Mouse (Mus musculus) stomach, embryonic 16.5 days (tissue): ENCODE results near the gene Pcnx. TPM values are rescaled to one million over a fixed set of nuclear protein-coding genes. Genes with fewer than 3 reads are reported as not detected.
A peak's percentile ranks its signal among the peaks of the same experiment; 100 is the strongest.

Source experiments
- ATAC-seq: fragments of 200-750 bp; cut with Nextera tagmentation; 2 replicates; pipeline ENCODE4 v1.8.0; 2017; ENCODE audit warnings: moderate number of reproducible peaks, moderate TSS enrichment; ENCODE audit not compliant: insufficient read depth, low FRiP score
- H3K27ac ChIP-seq: fragments of 300-500 bp; sonication (generic); 2 replicates; pipeline ENCODE4 v1.5.1; 2014; ENCODE audit warnings: low read length
- H3K27me3 ChIP-seq: fragments of 300-500 bp; sonication (generic); 2 replicates; pipeline ENCODE4 v1.6.1; 2014; ENCODE audit warnings: low read length, control low read depth, mixed read lengths; ENCODE audit not compliant: control insufficient read depth, insufficient read depth
- H3K36me3 ChIP-seq: fragments of 300-500 bp; sonication (generic); 2 replicates; pipeline ENCODE4 v1.6.1; 2014; ENCODE audit warnings: low read length; ENCODE audit not compliant: control insufficient read depth, insufficient read depth
- H3K4me1 ChIP-seq: fragments of 300-500 bp; sonication (generic); 2 replicates; pipeline ENCODE4 v1.6.1; 2014; ENCODE audit warnings: low read length, control low read depth, mixed read lengths; ENCODE audit not compliant: control insufficient read depth, insufficient read depth
- H3K4me2 ChIP-seq: fragments of 300-500 bp; sonication (generic); 2 replicates; pipeline ENCODE4 v1.6.1; 2014; ENCODE audit warnings: low read depth, low read length, mixed read lengths
- H3K4me3 ChIP-seq: fragments of 300-500 bp; sonication (generic); replicated peaks from 2 replicates; pipeline ENCODE4 v1.5.1; 2014; ENCODE audit warnings: mild to moderate bottlenecking, low read length
- H3K9ac ChIP-seq: fragments of 300-500 bp; sonication (generic); 2 replicates; pipeline ENCODE4 v1.6.1; 2014; ENCODE audit warnings: low read length
- H3K9me3 ChIP-seq: fragments of 300-500 bp; sonication (generic); replicated peaks from 2 replicates; pipeline ENCODE4 v1.6.1; 2016; ENCODE audit warnings: low read length, control low read depth; ENCODE audit not compliant: control insufficient read depth
- WGBS: fragments of 180-500 bp; shearing (Covaris S2); extraction: QIAGEN DNeasy Blood & Tissue Kit; methylation state at CpG from one replicate; pipeline ENCODE4 v1.1.7; 2014; 5-methylcytosine and 5-hydroxymethylcytosine counted together
- polyA plus RNA-seq: library from polyadenylated mRNA; unstranded; fragments of >200 nt; fragmentation: Nextera tagmentation; extraction: Ambion mirVana; gene quantifications from 2 replicates; pipeline ENCODE4 v1.2.1, GENCODE M21; 2015

Pcnx gene
- polyA plus RNA-seq, 1 experiment from 2014 or later, result 10.3 TPM

GRCm38 (mm10) chr12:81904456-81904855, 44.6 kb downstream of the Pcnx start:
- H3K9me3 ChIP-seq, result no peaks in the 10 kb centered on the region
- ATAC-seq, result no peak
- H3K4me3 ChIP-seq, result no peak overlapping the region
- no peaks in the 10 kb centered on the region for H3K27me3 ChIP-seq
- peaks cover 4% of the 10 kb centered on the region; the same call in 1 of the 2 replicates for H3K36me3 ChIP-seq
- no peaks in the 10 kb centered on the region for H3K4me1 ChIP-seq
- no peak overlapping the region for H3K4me2 ChIP-seq
- H3K9ac ChIP-seq, result no peak overlapping the region
- H3K27ac ChIP-seq, result no peak overlapping the region
- 85% methylated on average over 2 of the region's 2 CpGs for WGBS

DNA sequence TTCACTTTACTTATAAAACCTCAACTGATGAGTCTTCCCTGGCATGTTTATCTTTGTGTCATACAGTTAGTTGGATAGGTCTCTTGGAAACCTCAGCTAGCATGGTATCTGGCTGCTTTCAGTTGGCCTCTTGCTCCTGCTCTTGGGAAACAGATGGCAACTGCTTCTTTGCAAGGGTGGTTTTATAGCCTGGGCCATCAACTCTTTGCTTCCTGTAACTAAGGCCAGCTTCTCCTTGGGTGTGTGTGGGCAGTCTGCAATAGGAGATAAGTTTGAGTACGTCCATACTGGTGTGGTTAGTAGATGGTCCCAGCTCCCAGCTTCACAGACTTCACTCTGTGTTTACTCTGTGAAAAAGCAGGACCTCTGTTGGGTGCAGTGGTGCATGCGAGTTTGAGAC, 46.0 kb downstream of the Pcnx start:
- 84% methylated on average over 2 of the region's 2 CpGs for WGBS
- Histone ChIP-seq H3K36me3 (peaks cover 4% of the 10 kb centered on the region; the same call in 1 of the 2 replicates), H3K27ac (no peak overlapping the region), H3K4me3 (no peak overlapping the region), H3K4me2 (no peak overlapping the region), H3K9me3 (no peaks in the 10 kb centered on the region), H3K9ac (no peak overlapping the region), H3K27me3 (no peaks in the 10 kb centered on the region), H3K4me1 (0 out of 2 replicates have a peak, but pooled peaks cover 5% of the 10 kb centered on the region)
- no peak for ATAC-seq

DNA sequence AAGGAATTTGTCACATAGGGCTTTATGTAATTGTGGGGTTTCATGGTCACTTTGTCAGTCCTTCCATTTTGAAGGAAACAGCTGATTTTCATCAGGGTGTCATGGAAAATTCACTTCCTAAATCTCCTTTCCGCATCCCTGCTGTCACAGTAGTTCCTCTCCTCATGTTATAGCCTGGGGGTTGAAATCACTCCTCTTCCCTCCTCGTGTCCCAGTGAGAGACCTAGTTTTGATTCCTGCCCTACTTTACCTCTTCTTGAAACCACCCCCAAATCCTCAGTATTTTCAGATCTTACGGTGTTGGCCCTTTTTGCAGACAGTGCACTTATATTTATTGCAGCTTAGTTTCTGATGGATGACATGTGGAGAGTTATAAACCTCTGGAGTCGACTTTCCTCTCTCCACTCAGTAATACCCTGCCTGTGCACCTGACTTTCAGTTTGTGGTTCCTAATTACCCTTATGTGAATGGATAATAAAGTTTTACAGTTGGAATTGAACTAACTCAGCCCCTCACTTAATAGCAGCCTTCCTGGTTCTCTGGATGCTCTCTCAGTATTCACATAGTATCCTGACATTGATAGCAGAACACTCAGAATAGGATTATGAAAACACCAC, 48.0 kb downstream of the Pcnx start:
- Histone ChIP-seq H3K36me3 (peaks cover 4% of the 10 kb centered on the region; the same call in 1 of the 2 replicates), H3K9ac (no peak overlapping the region), H3K4me3 (no peak overlapping the region), H3K27ac (no peak overlapping the region), H3K27me3 (no peaks in the 10 kb centered on the region), H3K4me1 (0 out of 2 replicates have a peak, but pooled peaks cover 5% of the 10 kb centered on the region), H3K9me3 (no peaks in the 10 kb centered on the region), H3K4me2 (no peak overlapping the region)
- 45% methylated on average over 4 of the region's 4 CpGs for WGBS
- no peak for ATAC-seq

- Histone ChIP-seq H3K9ac (no peak overlapping the region), H3K27ac (no peak overlapping the region), H3K4me3 (no peak overlapping the region), H3K36me3 (peaks cover 4% of the 10 kb centered on the region; the same call in 1 of the 2 replicates), H3K4me1 (0 out of 2 replicates have a peak, but pooled peaks cover 5% of the 10 kb centered on the region), H3K4me2 (no peak overlapping the region), H3K27me3 (no peaks in the 10 kb centered on the region), H3K9me3 (no peaks in the 10 kb centered on the region)
- WGBS, result 64% methylated on average over 5 of the region's 5 CpGs
- no peak for ATAC-seq
These were observed 50.6 kb downstream of the Pcnx start for GRCm38 (mm10) chr12:81910439-81910838.

DNA sequence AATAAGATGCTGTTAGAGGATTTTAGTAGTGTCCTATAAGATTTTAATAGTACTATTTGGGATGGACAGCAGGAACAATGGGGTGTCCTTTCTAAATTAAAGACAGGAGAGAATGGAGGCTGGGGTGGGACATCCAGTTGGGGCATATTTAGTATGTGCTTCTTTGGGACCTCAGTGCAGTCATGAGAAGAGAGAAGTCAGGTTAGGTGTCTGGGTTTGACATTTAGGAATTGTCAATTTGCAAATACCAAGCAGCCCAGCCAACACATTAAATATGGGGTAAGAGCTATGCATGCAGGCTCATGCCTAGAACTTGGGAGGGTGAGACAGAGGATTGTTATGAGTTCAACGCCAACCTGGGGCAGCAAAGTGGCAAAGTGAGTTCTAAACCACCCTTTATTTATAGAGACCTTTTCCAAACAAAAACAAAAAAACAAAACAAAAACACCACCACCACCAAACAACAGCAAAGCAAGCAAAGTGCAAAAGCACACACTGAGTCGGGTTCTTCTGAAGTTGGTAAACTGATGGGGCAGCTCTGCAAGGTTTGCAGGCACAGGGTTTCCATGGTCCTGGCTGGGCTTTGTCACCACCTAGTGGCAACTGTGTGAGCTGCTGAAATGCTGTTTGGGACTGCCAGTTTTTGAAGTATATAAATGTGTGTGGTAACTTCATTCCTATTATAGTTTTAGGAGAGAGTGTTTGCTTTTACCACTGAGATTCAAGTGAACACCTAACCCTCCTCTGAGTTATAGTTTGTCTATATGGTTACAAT, 55.5 kb downstream of the Pcnx start:
- H3K9me3 ChIP-seq, result no peaks in the 10 kb centered on the region
- no peak overlapping the region for H3K27ac ChIP-seq
- peaks cover 9% of the 10 kb centered on the region; the same call in 1 of the 2 replicates for H3K36me3 ChIP-seq
- H3K27me3 ChIP-seq, result no peaks in the 10 kb centered on the region
- peak; percentile 50; the same call in 1 of the 2 replicates for ATAC-seq
- H3K4me1 ChIP-seq, result 0 out of 2 replicates have a peak, but pooled peaks cover 3% of the 10 kb centered on the region
- no peak overlapping the region for H3K4me2 ChIP-seq
- 48% methylated on average over 2 of the region's 2 CpGs for WGBS
- no peak overlapping the region for H3K9ac ChIP-seq
- H3K4me3 ChIP-seq, result no peak overlapping the region

DNA sequence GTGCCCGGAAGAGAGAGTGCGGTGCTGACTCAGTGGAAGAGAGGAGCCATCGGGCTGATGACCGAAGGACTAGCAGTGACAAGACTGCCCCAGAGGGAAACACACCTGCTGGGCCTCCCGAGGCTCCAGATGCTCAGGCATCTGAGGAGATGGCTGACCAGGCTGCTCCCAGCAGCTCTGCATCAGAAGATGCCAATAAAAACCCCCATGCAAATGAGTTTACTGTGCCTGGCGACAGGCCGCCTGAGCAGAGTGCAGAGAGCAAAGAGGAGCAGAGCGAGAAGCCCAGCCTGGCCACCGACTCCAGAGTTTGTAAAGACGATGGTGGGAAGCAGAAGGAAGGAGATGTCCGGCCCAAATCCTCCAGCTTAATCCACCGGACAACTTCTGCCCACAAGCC, 58.5 kb downstream of the Pcnx start:
- Histone ChIP-seq H3K36me3 (peaks cover 9% of the 10 kb centered on the region; the same call in 1 of the 2 replicates), H3K27me3 (no peaks in the 10 kb centered on the region), H3K4me3 (no peak overlapping the region), H3K4me1 (no peaks in the 10 kb centered on the region), H3K27ac (no peak overlapping the region), H3K4me2 (no peak overlapping the region), H3K9ac (no peak overlapping the region), H3K9me3 (no peaks in the 10 kb centered on the region)
- WGBS, result 89% methylated on average over 12 of the region's 12 CpGs
- no peak for ATAC-seq

- ATAC-seq, result no peak
- Histone ChIP-seq H3K27ac (no peak overlapping the region), H3K4me2 (no peak overlapping the region), H3K4me3 (no peak overlapping the region), H3K9ac (no peak overlapping the region), H3K27me3 (no peaks in the 10 kb centered on the region), H3K4me1 (no peaks in the 10 kb centered on the region), H3K36me3 (peaks cover 9% of the 10 kb centered on the region; the same call in 1 of the 2 replicates), H3K9me3 (no peaks in the 10 kb centered on the region)
- WGBS, result 96% methylated on average over 14 of the region's 14 CpGs
These were observed 59.1 kb downstream of the Pcnx start for GRCm38 (mm10) chr12:81918886-81919285.

DNA sequence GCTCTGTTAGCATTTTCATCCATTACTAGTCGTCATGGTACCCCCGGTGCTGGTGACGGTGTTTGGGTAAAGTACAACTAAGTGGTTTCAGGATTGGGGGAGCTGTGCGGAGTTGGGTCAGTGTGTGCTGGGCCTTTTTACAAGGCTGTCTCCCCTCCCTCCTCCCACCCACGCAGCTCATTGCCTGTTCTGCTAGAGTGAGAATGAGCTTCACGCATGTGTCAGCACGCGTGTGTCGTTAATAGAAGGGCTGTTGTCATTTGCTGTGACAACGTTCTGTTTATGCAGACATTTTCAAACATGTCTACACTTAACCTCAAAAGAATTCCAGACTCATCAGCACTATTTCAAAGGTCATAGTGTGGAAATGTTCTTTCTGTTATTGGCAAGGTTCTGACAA, 60.2 kb downstream of the Pcnx start:
- H3K9ac ChIP-seq, result no peak overlapping the region
- peaks cover 9% of the 10 kb centered on the region; the same call in 1 of the 2 replicates for H3K36me3 ChIP-seq
- no peak for ATAC-seq
- 77% methylated on average over 10 of the region's 10 CpGs for WGBS
- H3K4me2 ChIP-seq, result no peak overlapping the region
- H3K4me3 ChIP-seq, result no peak overlapping the region
- H3K9me3 ChIP-seq, result no peaks in the 10 kb centered on the region
- H3K27ac ChIP-seq, result no peak overlapping the region
- no peaks in the 10 kb centered on the region for H3K27me3 ChIP-seq
- H3K4me1 ChIP-seq, result no peaks in the 10 kb centered on the region

DNA sequence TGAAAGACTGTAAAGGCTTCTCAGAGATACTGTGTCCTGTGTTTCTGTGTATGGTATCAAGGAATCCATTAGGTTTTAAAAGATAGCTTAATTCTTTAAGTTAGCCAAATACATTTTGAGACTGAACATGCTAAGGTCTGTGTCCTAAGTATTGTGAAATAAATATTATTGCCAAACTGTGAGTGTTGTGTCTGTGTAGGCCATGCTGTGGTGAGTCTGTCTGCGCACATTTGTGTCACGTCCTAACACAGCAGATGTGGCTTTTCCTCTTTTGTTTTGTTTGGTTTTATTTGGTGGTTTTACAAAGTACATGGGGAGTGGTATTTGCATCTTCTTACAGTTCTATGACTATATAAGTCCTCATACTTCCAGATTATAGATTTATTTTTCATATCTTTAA, 60.8 kb downstream of the Pcnx start:
- Histone ChIP-seq H3K4me1 (no peaks in the 10 kb centered on the region), H3K4me2 (no peak overlapping the region), H3K27me3 (no peaks in the 10 kb centered on the region), H3K4me3 (no peak overlapping the region), H3K36me3 (peaks cover 9% of the 10 kb centered on the region; the same call in 1 of the 2 replicates), H3K27ac (no peak overlapping the region), H3K9me3 (no peaks in the 10 kb centered on the region), H3K9ac (no peak overlapping the region)
- ATAC-seq, result no peak
- 89% methylated on average over 2 of the region's 2 CpGs for WGBS
